Mouse (Mus musculus) c-Kit-positive CD71-positive TER-119-negative erythroid progenitor cells, embryonic 14.5 days (primary cell): Measurements from ENCODE around the gene Bckdha.

Experiments used
- DNase-seq: peaks from one replicate; pipeline ENCODE4 v3.0.0-alpha.2; 2013; ENCODE audit warnings: low read depth

Bckdha gene

GRCm38 (mm10) chr7:25644631-25645030 lies 14.2 kb downstream of the Bckdha start:
- no peak for DNase-seq

- no peak for DNase-seq
Observed at GRCm38 (mm10) chr7:25644136-25644535, 14.6 kb downstream of the Bckdha start.

GRCm38 (mm10) chr7:25639754-25640153 lies 19.0 kb downstream of the Bckdha start:
- DNase-seq: no peak

GRCm38 (mm10) chr7:25637099-25637498 lies 21.7 kb downstream of the Bckdha start:
- DNase-seq: no peak

- DNase-seq: no peak
Observed at GRCm38 (mm10) chr7:25636373-25636772, 22.4 kb downstream of the Bckdha start.

GRCm38 (mm10) chr7:25632679-25633078 lies 26.1 kb downstream of the Bckdha start:
- DNase-seq: no peak

- no peak for DNase-seq
Observed at GRCm38 (mm10) chr7:25628323-25628620, 30.5 kb downstream of the Bckdha start.

- peak; percentile 40 for DNase-seq
Observed at GRCm38 (mm10) chr7:25627431-25628322, 31.1 kb downstream of the Bckdha start.

GRCm38 (mm10) chr7:25626509-25627430 lies 32.0 kb downstream of the Bckdha start, which contains the start of gene B3gnt8:
TSS of gene B3gnt8 (plus strand) at chr7:25626654.
- peak; percentile 23 for DNase-seq

- DNase-seq: peak; percentile 41
Observed at GRCm38 (mm10) chr7:25625594-25626250, 33.1 kb downstream of the Bckdha start.

GRCm38 (mm10) chr7:25624851-25625250 lies 33.9 kb downstream of the Bckdha start:
- no peak for DNase-seq

GRCm38 (mm10) chr7:25623857-25624370 lies 34.9 kb downstream of the Bckdha start:
- no peak for DNase-seq

GRCm38 (mm10) chr7:25620751-25621150 lies 38.0 kb downstream of the Bckdha start:
- no peak for DNase-seq

GRCm38 (mm10) chr7:25620101-25620500 lies 38.7 kb downstream of the Bckdha start:
- DNase-seq: no peak

GRCm38 (mm10) chr7:25619722-25619991 lies 39.1 kb downstream of the Bckdha start:
- DNase-seq: no peak

GRCm38 (mm10) chr7:25618865-25619721 lies 39.7 kb downstream of the Bckdha start, which contains the start of gene Dmac2:
TSS of gene Dmac2 (plus strand) at chr7:25619414.
- peak; percentile 95 for DNase-seq

GRCm38 (mm10) chr7:25617376-25618160 lies 41.2 kb downstream of the Bckdha start:
- no peak for DNase-seq

GRCm38 (mm10) chr7:25615706-25616011 lies 43.1 kb downstream of the Bckdha start, which contains the start of gene Erich4:
TSS of gene Erich4 (minus strand) at chr7:25615892.
- no peak for DNase-seq

GRCm38 (mm10) chr7:25614831-25615705 lies 43.7 kb downstream of the Bckdha start:
- DNase-seq: no peak

GRCm38 (mm10) chr7:25614086-25614485 lies 44.7 kb downstream of the Bckdha start:
- no peak for DNase-seq
